In the genomic region with DNA sequence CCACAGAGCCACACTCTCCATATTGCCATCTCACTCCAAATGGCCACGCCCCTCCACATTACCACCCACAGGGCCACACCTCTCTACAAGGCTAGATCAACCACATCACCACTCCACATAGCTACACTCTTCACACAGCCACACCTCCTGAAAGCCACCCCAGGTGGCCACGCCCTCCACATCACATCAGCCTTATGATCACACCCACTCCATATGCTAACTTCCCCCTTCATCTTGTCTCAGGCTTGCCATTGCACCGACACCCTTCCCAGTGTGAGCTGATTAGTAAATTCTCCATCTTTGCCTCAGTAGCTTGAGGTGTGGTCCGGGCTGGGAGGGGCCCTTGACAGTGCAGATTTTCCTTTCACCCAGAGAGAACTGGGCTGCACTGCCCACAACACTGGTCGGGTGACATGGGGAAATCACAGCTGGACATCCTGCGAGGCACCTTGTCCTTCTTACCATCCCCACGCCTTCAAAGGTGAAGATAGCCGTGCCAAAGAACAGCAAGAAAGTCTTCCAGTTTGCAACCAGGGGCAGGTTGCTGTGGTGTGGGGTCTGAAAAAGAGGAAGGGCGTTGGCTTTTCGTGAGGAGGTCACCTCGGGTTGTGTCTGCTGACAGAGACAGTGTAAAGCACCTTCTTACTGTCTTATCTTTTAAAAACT, we compare ENCODE assay signal across 12 mouse cellular contexts. TPM values are rescaled to one million over a fixed set of nuclear protein-coding genes. Genes with fewer than 3 reads are reported as not detected.
DNase-seq lines count a peak whose midpoint lies in the region; ATAC-seq lines count a peak whose summit lies in the region.
"Had no signal": no experiment of that assay in that cellular context is flagged by ENCODE, and none has a peak within 500 bp of the region (broad histone marks: within the 10 kb centered on the region; RNA-seq: fewer than 3 reads in every experiment).

No protein-coding gene starts in this region.

- no peaks in the 10 kb centered on the region for H3K36me3 ChIP-seq in intestine, embryonic 15.5 days
- no peaks in the 10 kb centered on the region for H3K36me3 ChIP-seq in intestine, embryonic 16.5 days (ENCODE audit: control insufficient read depth, insufficient read depth, low read length)
- no peaks in the 10 kb centered on the region for H3K36me3 ChIP-seq in stomach, embryonic 16.5 days (ENCODE audit: control insufficient read depth, insufficient read depth, low read length)
- H3K36me3 ChIP-seq in forebrain, embryonic 15.5 days: no peaks in the 10 kb centered on the region
- no peaks in the 10 kb centered on the region for H3K36me3 ChIP-seq in hindbrain, embryonic 11.5 days (ENCODE audit: control insufficient read depth, insufficient read depth, low read length)
- H3K36me3 ChIP-seq: hindbrain, embryonic 15.5 days had no signal

- no peaks in the 10 kb centered on the region for H3K27me3 ChIP-seq in intestine, embryonic 15.5 days (replicated peaks)
- H3K27me3 ChIP-seq in intestine, embryonic 16.5 days (replicated peaks; ENCODE audit: control insufficient read depth, insufficient read depth, low read length): no peaks in the 10 kb centered on the region
- H3K27me3 ChIP-seq in stomach, embryonic 16.5 days (ENCODE audit: control insufficient read depth, insufficient read depth, low read length): no peaks in the 10 kb centered on the region
- H3K27me3 ChIP-seq in forebrain, embryonic 15.5 days: no peaks in the 10 kb centered on the region
- no peaks in the 10 kb centered on the region for H3K27me3 ChIP-seq in hindbrain, embryonic 11.5 days (ENCODE audit: control insufficient read depth, insufficient read depth, low read length)
- H3K27me3 ChIP-seq: hindbrain, embryonic 15.5 days had no signal

- peak; percentile 63; the same call in 1 of the 2 replicates for ATAC-seq in intestine, embryonic 15.5 days
- no peak; the same call in 1 of the 2 replicates for ATAC-seq in intestine, embryonic 16.5 days
- peak; percentile 72; the same call in 1 of the 2 replicates for ATAC-seq in stomach, embryonic 16.5 days (ENCODE audit: insufficient read depth, low FRiP score)
- ATAC-seq in forebrain, embryonic 15.5 days (replicated peaks): no peak
- ATAC-seq in hindbrain, embryonic 11.5 days (ENCODE audit: low FRiP score): no peak

- H3K4me1 ChIP-seq in intestine, embryonic 15.5 days (replicated peaks): no peaks in the 10 kb centered on the region
- H3K4me1 ChIP-seq in intestine, embryonic 16.5 days (ENCODE audit: control insufficient read depth, insufficient read depth, low read length): no peaks in the 10 kb centered on the region
- H3K4me1 ChIP-seq in stomach, embryonic 16.5 days (ENCODE audit: control insufficient read depth, insufficient read depth, low read length): no peaks in the 10 kb centered on the region
- H3K4me1 ChIP-seq in forebrain, embryonic 15.5 days: no peaks in the 10 kb centered on the region
- no peaks in the 10 kb centered on the region for H3K4me1 ChIP-seq in hindbrain, embryonic 11.5 days (replicated peaks; ENCODE audit: control insufficient read depth, insufficient read depth, low read length)
- H3K4me1 ChIP-seq: hindbrain, embryonic 15.5 days had no signal

- peak; percentile 52 for DNase-seq in c-Kit-positive CD71-positive TER-119-positive erythroid progenitor cells, embryonic 14.5 days (ENCODE audit: low spot score)
- peak; percentile 65 for DNase-seq in lung, postnatal 36 days
- no peak for DNase-seq in layer of hippocampus, adult 11-12 months (ENCODE audit: low spot score)
- no peak for DNase-seq in hindbrain, embryonic 11.5 days (ENCODE audit: low spot score)
- DNase-seq: cerebellum, adult 8-10 months; gastrocnemius, adult 2 months had no signal

- 87% methylated on average over 11 of the region's 11 CpGs for WGBS in intestine, embryonic 15.5 days
- WGBS in intestine, embryonic 16.5 days: 89% methylated on average over 11 of the region's 11 CpGs
- WGBS in stomach, embryonic 16.5 days: 80% methylated on average over 11 of the region's 11 CpGs
- 92% methylated on average over 11 of the region's 11 CpGs for WGBS in forebrain, embryonic 15.5 days
- WGBS in hindbrain, embryonic 11.5 days: 92% methylated on average over 11 of the region's 11 CpGs

- H3K9ac ChIP-seq in intestine, embryonic 15.5 days: no peak overlapping the region
- no peak overlapping the region for H3K9ac ChIP-seq in intestine, embryonic 16.5 days (ENCODE audit: low read depth, low read length)
- H3K9ac ChIP-seq in stomach, embryonic 16.5 days (ENCODE audit: low read length): no peak overlapping the region
- no peak overlapping the region for H3K9ac ChIP-seq in forebrain, embryonic 15.5 days (replicated peaks)
- H3K9ac ChIP-seq in hindbrain, embryonic 11.5 days (ENCODE audit: low read depth, low read length): no peak overlapping the region
- H3K9ac ChIP-seq: hindbrain, embryonic 15.5 days had no signal

- no peak overlapping the region for H3K4me3 ChIP-seq in intestine, embryonic 15.5 days (replicated peaks)
- no peak overlapping the region for H3K4me3 ChIP-seq in intestine, embryonic 16.5 days (ENCODE audit: low read length)
- no peak overlapping the region for H3K4me3 ChIP-seq in stomach, embryonic 16.5 days (replicated peaks; ENCODE audit: low read length)
- no peak overlapping the region for H3K4me3 ChIP-seq in forebrain, embryonic 15.5 days
- no peak overlapping the region for H3K4me3 ChIP-seq in hindbrain, embryonic 11.5 days (ENCODE audit: low read depth, low read length)
- H3K4me3 ChIP-seq: gastrocnemius, adult 2 months; hindbrain, embryonic 15.5 days had no signal

- H3K27ac ChIP-seq in intestine, embryonic 15.5 days: no peak overlapping the region
- H3K27ac ChIP-seq in intestine, embryonic 16.5 days (ENCODE audit: low read length): no peak overlapping the region
- H3K27ac ChIP-seq in stomach, embryonic 16.5 days (ENCODE audit: low read length): no peak overlapping the region
- H3K27ac ChIP-seq in forebrain, embryonic 15.5 days (replicated peaks): no peak overlapping the region
- no peak overlapping the region for H3K27ac ChIP-seq in hindbrain, embryonic 11.5 days (ENCODE audit: low read depth, low read length)
- H3K27ac ChIP-seq: gastrocnemius, adult 2 months; hindbrain, embryonic 15.5 days had no signal

- H3K4me2 ChIP-seq in intestine, embryonic 15.5 days (replicated peaks): no peak overlapping the region
- no peak overlapping the region for H3K4me2 ChIP-seq in intestine, embryonic 16.5 days (ENCODE audit: low read depth, low read length)
- no peak overlapping the region for H3K4me2 ChIP-seq in stomach, embryonic 16.5 days (ENCODE audit: low read depth, low read length)
- H3K4me2 ChIP-seq in forebrain, embryonic 15.5 days (replicated peaks): no peak overlapping the region
- no peak overlapping the region for H3K4me2 ChIP-seq in hindbrain, embryonic 11.5 days (replicated peaks; ENCODE audit: low read depth, low read length)
- H3K4me2 ChIP-seq: hindbrain, embryonic 15.5 days had no signal

- H3K9me3 ChIP-seq in intestine, embryonic 15.5 days: no peaks in the 10 kb centered on the region
- H3K9me3 ChIP-seq in intestine, embryonic 16.5 days (ENCODE audit: control insufficient read depth, low read length): no peaks in the 10 kb centered on the region
- no peaks in the 10 kb centered on the region for H3K9me3 ChIP-seq in stomach, embryonic 16.5 days (replicated peaks; ENCODE audit: control insufficient read depth, low read length)
- H3K9me3 ChIP-seq in forebrain, embryonic 15.5 days: no peaks in the 10 kb centered on the region
- no peaks in the 10 kb centered on the region for H3K9me3 ChIP-seq in hindbrain, embryonic 11.5 days (ENCODE audit: control insufficient read depth, low read length)
- H3K9me3 ChIP-seq: hindbrain, embryonic 15.5 days had no signal

RNA-seq across cellular contexts. Expression of gene Slc36a3, which starts 20.3 kb away (rescaled TPM):
- polyA plus RNA-seq in intestine, embryonic 15.5 days (2015; fragmentation: Nextera tagmentation; extraction: Ambion mirVana): not detected in 2 replicates
- polyA plus RNA-seq in intestine, embryonic 16.5 days (2015; fragmentation: Nextera tagmentation; extraction: Ambion mirVana): not detected in 2 replicates
- polyA plus RNA-seq in stomach, embryonic 16.5 days (2015; fragmentation: Nextera tagmentation; extraction: Ambion mirVana): not detected in 2 replicates
- polyA plus RNA-seq in forebrain, embryonic 15.5 days (2015; fragmentation: Nextera tagmentation; extraction: Ambion mirVana): not detected in 2 replicates
- not detected in 2 replicates for polyA plus RNA-seq in hindbrain, embryonic 11.5 days (2014; fragmentation: Nextera tagmentation; extraction: Ambion mirVana)
- polyA plus RNA-seq: hindbrain, embryonic 15.5 days had no signal

RNA-seq across cellular contexts. Expression of gene Gm2a, which starts 33.3 kb away (rescaled TPM):
- polyA plus RNA-seq in intestine, embryonic 15.5 days (2015; fragmentation: Nextera tagmentation; extraction: Ambion mirVana): 19.3 and 20.9 TPM in 2 replicates
- polyA plus RNA-seq in intestine, embryonic 16.5 days (2015; fragmentation: Nextera tagmentation; extraction: Ambion mirVana): 20.3 and 21.7 TPM in 2 replicates
- polyA plus RNA-seq in stomach, embryonic 16.5 days (2015; fragmentation: Nextera tagmentation; extraction: Ambion mirVana): 26.5 and 28.8 TPM in 2 replicates
- 18.7 and 18.9 TPM in 2 replicates for polyA plus RNA-seq in forebrain, embryonic 15.5 days (2015; fragmentation: Nextera tagmentation; extraction: Ambion mirVana)
- 14.1 and 15.6 TPM in 2 replicates for polyA plus RNA-seq in hindbrain, embryonic 11.5 days (2014; fragmentation: Nextera tagmentation; extraction: Ambion mirVana)

RNA-seq across cellular contexts. Expression of gene Ccdc69, which starts 53.3 kb away (rescaled TPM):
- polyA plus RNA-seq in intestine, embryonic 15.5 days (2015; fragmentation: Nextera tagmentation; extraction: Ambion mirVana): 2.0 and 2.6 TPM in 2 replicates
- polyA plus RNA-seq in intestine, embryonic 16.5 days (2015; fragmentation: Nextera tagmentation; extraction: Ambion mirVana): 2.3 and 3.0 TPM in 2 replicates
- polyA plus RNA-seq in stomach, embryonic 16.5 days (2015; fragmentation: Nextera tagmentation; extraction: Ambion mirVana): 3.5 and 3.7 TPM in 2 replicates
- 0.32 and 0.34 TPM in 2 replicates for polyA plus RNA-seq in forebrain, embryonic 15.5 days (2015; fragmentation: Nextera tagmentation; extraction: Ambion mirVana)
- 0.36 and 1.1 TPM in 2 replicates for polyA plus RNA-seq in hindbrain, embryonic 11.5 days (2014; fragmentation: Nextera tagmentation; extraction: Ambion mirVana)

RNA-seq across cellular contexts. Expression of gene Slc36a2, which starts 53.7 kb away (rescaled TPM):
- 0.31 and 0.69 TPM in 2 replicates for polyA plus RNA-seq in intestine, embryonic 15.5 days (2015; fragmentation: Nextera tagmentation; extraction: Ambion mirVana)
- 0.32 and 0.70 TPM in 2 replicates for polyA plus RNA-seq in intestine, embryonic 16.5 days (2015; fragmentation: Nextera tagmentation; extraction: Ambion mirVana)
- 1.3 and 2.0 TPM in 2 replicates for polyA plus RNA-seq in stomach, embryonic 16.5 days (2015; fragmentation: Nextera tagmentation; extraction: Ambion mirVana)
- polyA plus RNA-seq in forebrain, embryonic 15.5 days (2015; fragmentation: Nextera tagmentation; extraction: Ambion mirVana): 0.08 TPM in 1 of 2 replicates, not detected in the other
- 0.65 and 0.67 TPM in 2 replicates for polyA plus RNA-seq in hindbrain, embryonic 11.5 days (2014; fragmentation: Nextera tagmentation; extraction: Ambion mirVana)
- polyA plus RNA-seq: liver, adult 2 months had no signal

Comparison
In these comparisons a context has a peak if more than half of its experiments do, and no peak if none do; other contexts are left out.
1. ATAC-seq: peak in intestine, embryonic 15.5 days (single experiment) and stomach, embryonic 16.5 days (single experiment); none in intestine, embryonic 16.5 days (single experiment), forebrain, embryonic 15.5 days (single experiment) and hindbrain, embryonic 11.5 days (single experiment).
2. DNase-seq: peak in c-Kit-positive CD71-positive TER-119-positive erythroid progenitor cells, embryonic 14.5 days (single experiment) and lung, postnatal 36 days (single experiment); none in layer of hippocampus, adult 11-12 months (single experiment) and hindbrain, embryonic 11.5 days (single experiment).